Mouse (Mus musculus): ENCODE data around the gene Gm10382. TPM values are rescaled to one million over a fixed set of nuclear protein-coding genes. Genes with fewer than 3 reads are reported as not detected.
A peak's percentile ranks its signal among the peaks of the same experiment; 100 is the strongest.

Gm10382 gene
- polyA plus RNA-seq (2011; ENCODE audit: insufficient read depth, insufficient read length, low read depth, missing spikeins), result not detected in 2 replicates

- Histone ChIP-seq H3K36me3 (ENCODE audit: control insufficient read depth, insufficient read depth, low read length, poor library complexity, severe bottlenecking) (peaks cover 23% of the 10 kb centered on the region), H3K4me1 (ENCODE audit: control insufficient read depth, insufficient read depth, low read length) (no peaks in the 10 kb centered on the region), H3K4me3 (ENCODE audit: low read depth, low read length) (peak within 1 kb of the TSS; percentile 93), H3K9ac (ENCODE audit: low read depth, poor library complexity, severe bottlenecking) (peak within 1 kb of the TSS; percentile 97), H3K27ac (ENCODE audit: insufficient read depth, low read length) (peak within 1 kb of the TSS; percentile 52), H3K9me3 (replicated peaks; ENCODE audit: control insufficient read depth, insufficient read depth, low read length, poor library complexity, severe bottlenecking) (no peaks in the 10 kb centered on the region), H3K27me3 (ENCODE audit: control insufficient read depth, insufficient read depth, low read length, poor library complexity, severe bottlenecking) (no peaks in the 10 kb centered on the region)
- TF ChIP-seq CTCF (IDR thresholded peaks at IDR 0.05; ENCODE audit: low read depth, low read length) (no peak), POLR2A (IDR thresholded peaks at IDR 0.05; ENCODE audit: insufficient read depth, low read length) (no peak), EP300 (IDR thresholded peaks at IDR 0.05; ENCODE audit: insufficient read depth, low read depth, low read length) (no peak)
Measured at GRCm38 (mm10) chr5:125389131-125389578, at the start of gene Gm10382. TSS of gene Gm10382 (plus strand) at chr5:125389322.

- H3K9ac ChIP-seq (ENCODE audit: low read depth, poor library complexity, severe bottlenecking), result peak overlapping the region; percentile 34
- no peaks in the 10 kb centered on the region for H3K9me3 ChIP-seq (replicated peaks; ENCODE audit: control insufficient read depth, insufficient read depth, low read length, poor library complexity, severe bottlenecking)
- no peak for TF ChIP-seq POLR2A (IDR thresholded peaks at IDR 0.05; ENCODE audit: insufficient read depth, low read length)
- TF ChIP-seq CTCF (IDR thresholded peaks at IDR 0.05; ENCODE audit: low read depth, low read length), result no peak
- no peak for TF ChIP-seq EP300 (IDR thresholded peaks at IDR 0.05; ENCODE audit: insufficient read depth, low read depth, low read length)
- H3K4me3 ChIP-seq (ENCODE audit: low read depth, low read length), result peak overlapping the region; percentile 93
- H3K27me3 ChIP-seq (ENCODE audit: control insufficient read depth, insufficient read depth, low read length, poor library complexity, severe bottlenecking), result no peaks in the 10 kb centered on the region
- no peaks in the 10 kb centered on the region for H3K36me3 ChIP-seq (ENCODE audit: control insufficient read depth, insufficient read depth, low read length, poor library complexity, severe bottlenecking)
- H3K4me1 ChIP-seq (ENCODE audit: control insufficient read depth, insufficient read depth, low read length), result no peaks in the 10 kb centered on the region
- H3K27ac ChIP-seq (ENCODE audit: insufficient read depth, low read length), result no peak overlapping the region
Measured at GRCm38 (mm10) chr5:125339851-125340531, 49.1 kb upstream of the Gm10382 start.

- H3K36me3 ChIP-seq (ENCODE audit: control insufficient read depth, insufficient read depth, low read length, poor library complexity, severe bottlenecking), result no peaks in the 10 kb centered on the region
- peak; percentile 76 for TF ChIP-seq POLR2A (IDR thresholded peaks at IDR 0.05; ENCODE audit: insufficient read depth, low read length)
- no peak for TF ChIP-seq CTCF (IDR thresholded peaks at IDR 0.05; ENCODE audit: low read depth, low read length)
- no peaks in the 10 kb centered on the region for H3K4me1 ChIP-seq (ENCODE audit: control insufficient read depth, insufficient read depth, low read length)
- no peaks in the 10 kb centered on the region for H3K27me3 ChIP-seq (ENCODE audit: control insufficient read depth, insufficient read depth, low read length, poor library complexity, severe bottlenecking)
- peak within 1 kb of the TSS; percentile 34 for H3K9ac ChIP-seq (ENCODE audit: low read depth, poor library complexity, severe bottlenecking)
- H3K9me3 ChIP-seq (replicated peaks; ENCODE audit: control insufficient read depth, insufficient read depth, low read length, poor library complexity, severe bottlenecking), result no peaks in the 10 kb centered on the region
- peak within 1 kb of the TSS; percentile 93 for H3K4me3 ChIP-seq (ENCODE audit: low read depth, low read length)
- H3K27ac ChIP-seq (ENCODE audit: insufficient read depth, low read length), result no peak within 1 kb of the TSS
Measured at GRCm38 (mm10) chr5:125340547-125341262, 48.4 kb upstream of the Gm10382 start, which contains the start of gene Scarb1. TSS of gene Scarb1 (minus strand) at chr5:125341094.

GRCm38 (mm10) chr5:125341459-125342090 lies 47.5 kb upstream of the Gm10382 start:
- Histone ChIP-seq H3K36me3 (ENCODE audit: control insufficient read depth, insufficient read depth, low read length, poor library complexity, severe bottlenecking) (no peaks in the 10 kb centered on the region), H3K4me1 (ENCODE audit: control insufficient read depth, insufficient read depth, low read length) (no peaks in the 10 kb centered on the region), H3K27ac (ENCODE audit: insufficient read depth, low read length) (no peak overlapping the region), H3K27me3 (ENCODE audit: control insufficient read depth, insufficient read depth, low read length, poor library complexity, severe bottlenecking) (no peaks in the 10 kb centered on the region), H3K4me3 (ENCODE audit: low read depth, low read length) (0 out of 2 replicates have a peak overlapping the region, but pooled peaks have one; percentile 17), H3K9me3 (replicated peaks; ENCODE audit: control insufficient read depth, insufficient read depth, low read length, poor library complexity, severe bottlenecking) (no peaks in the 10 kb centered on the region), H3K9ac (ENCODE audit: low read depth, poor library complexity, severe bottlenecking) (no peak overlapping the region)
- TF ChIP-seq EP300 (IDR thresholded peaks at IDR 0.05; ENCODE audit: insufficient read depth, low read depth, low read length) (no peak), CTCF (IDR thresholded peaks at IDR 0.05; ENCODE audit: low read depth, low read length) (no peak), POLR2A (IDR thresholded peaks at IDR 0.05; ENCODE audit: insufficient read depth, low read length) (no peak)

GRCm38 (mm10) chr5:125344296-125344695 lies 44.8 kb upstream of the Gm10382 start:
- no peak for TF ChIP-seq CTCF (IDR thresholded peaks at IDR 0.05; ENCODE audit: low read depth, low read length)
- no peak for TF ChIP-seq POLR2A (IDR thresholded peaks at IDR 0.05; ENCODE audit: insufficient read depth, low read length)
- no peak for TF ChIP-seq EP300 (IDR thresholded peaks at IDR 0.05; ENCODE audit: insufficient read depth, low read depth, low read length)
- no peak overlapping the region for H3K4me3 ChIP-seq (ENCODE audit: low read depth, low read length)
- H3K9ac ChIP-seq (ENCODE audit: low read depth, poor library complexity, severe bottlenecking), result no peak overlapping the region
- no peaks in the 10 kb centered on the region for H3K9me3 ChIP-seq (replicated peaks; ENCODE audit: control insufficient read depth, insufficient read depth, low read length, poor library complexity, severe bottlenecking)
- H3K36me3 ChIP-seq (ENCODE audit: control insufficient read depth, insufficient read depth, low read length, poor library complexity, severe bottlenecking), result no peaks in the 10 kb centered on the region
- no peaks in the 10 kb centered on the region for H3K4me1 ChIP-seq (ENCODE audit: control insufficient read depth, insufficient read depth, low read length)
- H3K27ac ChIP-seq (ENCODE audit: insufficient read depth, low read length), result no peak overlapping the region
- no peaks in the 10 kb centered on the region for H3K27me3 ChIP-seq (ENCODE audit: control insufficient read depth, insufficient read depth, low read length, poor library complexity, severe bottlenecking)
